Mouse (Mus musculus): ENCODE results near the gene Gckr. TPM values are rescaled to one million over a fixed set of nuclear protein-coding genes. Genes with fewer than 3 reads are reported as not detected.
"Not testable (repeated sequence)": the region's sequence is repeated elsewhere in the genome, so short reads cannot be mapped to it uniquely, and the experiment has no call there.

The Gckr gene
- polyA plus RNA-seq, 1 experiment from 2014 or later, result not detected

GRCm38 (mm10) chr5:31303093-31303492 is 5.8 kb downstream of the Gckr start:
- H3K4me3 ChIP-seq (ENCODE audit: low read depth, low read length), result no peak overlapping the region
- H3K9ac ChIP-seq (ENCODE audit: low read length), result no peak overlapping the region
- ATAC-seq, result no peak
- no peaks in the 10 kb centered on the region for H3K27me3 ChIP-seq (replicated peaks; ENCODE audit: control insufficient read depth, insufficient read depth, low read length)
- no peak for DNase-seq (ENCODE audit: low spot score)
- H3K9me3 ChIP-seq (replicated peaks; ENCODE audit: control insufficient read depth, low read length), result no peaks in the 10 kb centered on the region
- no peak overlapping the region for H3K27ac ChIP-seq (ENCODE audit: low read depth, low read length)
- no peaks in the 10 kb centered on the region for H3K36me3 ChIP-seq (ENCODE audit: control insufficient read depth, insufficient read depth, low read length)
- H3K4me1 ChIP-seq (ENCODE audit: control insufficient read depth, insufficient read depth, low read length), result no peaks in the 10 kb centered on the region
- 89% methylated on average over 6 of the region's 6 CpGs for WGBS
- no peak overlapping the region for H3K4me2 ChIP-seq (ENCODE audit: low read length)

GRCm38 (mm10) chr5:31312806-31313205 is 15.6 kb downstream of the Gckr start:
- no peaks in the 10 kb centered on the region for H3K4me1 ChIP-seq (ENCODE audit: control insufficient read depth, insufficient read depth, low read length)
- H3K4me2 ChIP-seq (ENCODE audit: low read length), result no peak overlapping the region
- no peak overlapping the region for H3K27ac ChIP-seq (ENCODE audit: low read depth, low read length)
- H3K4me3 ChIP-seq (ENCODE audit: low read depth, low read length), result no peak overlapping the region
- H3K9ac ChIP-seq (ENCODE audit: low read length), result no peak overlapping the region
- no peaks in the 10 kb centered on the region for H3K36me3 ChIP-seq (ENCODE audit: control insufficient read depth, insufficient read depth, low read length)
- ATAC-seq (no peak), DNase-seq (ENCODE audit: low spot score) (no peak)
- H3K9me3 ChIP-seq (replicated peaks; ENCODE audit: control insufficient read depth, low read length), result no peaks in the 10 kb centered on the region
- H3K27me3 ChIP-seq (replicated peaks; ENCODE audit: control insufficient read depth, insufficient read depth, low read length), result no peaks in the 10 kb centered on the region
- 91% methylated on average over 8 of the region's 8 CpGs for WGBS

- no peak for ATAC-seq
Measured at GRCm38 (mm10) chr5:31322776-31323175, 25.5 kb downstream of the Gckr start.

GRCm38 (mm10) chr5:31324085-31324484 is 26.8 kb downstream of the Gckr start:
- Histone ChIP-seq H3K4me1 (ENCODE audit: control insufficient read depth, insufficient read depth, low read length) (no peaks in the 10 kb centered on the region), H3K27me3 (replicated peaks; ENCODE audit: control insufficient read depth, insufficient read depth, low read length) (no peaks in the 10 kb centered on the region), H3K9me3 (replicated peaks; ENCODE audit: control insufficient read depth, low read length) (no peaks in the 10 kb centered on the region), H3K4me2 (ENCODE audit: low read length) (no peak overlapping the region), H3K36me3 (ENCODE audit: control insufficient read depth, insufficient read depth, low read length) (no peaks in the 10 kb centered on the region), H3K4me3 (ENCODE audit: low read depth, low read length) (no peak overlapping the region), H3K27ac (ENCODE audit: low read depth, low read length) (no peak overlapping the region), H3K9ac (ENCODE audit: low read length) (no peak overlapping the region)
- WGBS, result 68% methylated on average over 3 of the region's 3 CpGs
- DNase-seq (ENCODE audit: low spot score), result no peak
- ATAC-seq, result no peak

More at GRCm38 (mm10) chr5:31322776-31323175, 25.5 kb downstream of the Gckr start:
- WGBS, result 91% methylated on average over 3 of the region's 3 CpGs
- H3K9ac ChIP-seq (ENCODE audit: low read length), result no peak overlapping the region
- DNase-seq (ENCODE audit: low spot score), result no peak
- no peaks in the 10 kb centered on the region for H3K36me3 ChIP-seq (ENCODE audit: control insufficient read depth, insufficient read depth, low read length)
- no peaks in the 10 kb centered on the region for H3K9me3 ChIP-seq (replicated peaks; ENCODE audit: control insufficient read depth, low read length)
- no peak overlapping the region for H3K4me2 ChIP-seq (ENCODE audit: low read length)
- no peaks in the 10 kb centered on the region for H3K4me1 ChIP-seq (ENCODE audit: control insufficient read depth, insufficient read depth, low read length)
- H3K27ac ChIP-seq (ENCODE audit: low read depth, low read length), result no peak overlapping the region
- no peaks in the 10 kb centered on the region for H3K27me3 ChIP-seq (replicated peaks; ENCODE audit: control insufficient read depth, insufficient read depth, low read length)
- no peak overlapping the region for H3K4me3 ChIP-seq (ENCODE audit: low read depth, low read length)

GRCm38 (mm10) chr5:31326850-31327249 is 29.6 kb downstream of the Gckr start:
- no peak overlapping the region for H3K4me3 ChIP-seq (ENCODE audit: low read depth, low read length)
- H3K27me3 ChIP-seq (replicated peaks; ENCODE audit: control insufficient read depth, insufficient read depth, low read length), result no peaks in the 10 kb centered on the region
- WGBS, result 10% methylated on average over 5 of the region's 5 CpGs
- ATAC-seq, result no peak
- H3K9me3 ChIP-seq (replicated peaks; ENCODE audit: control insufficient read depth, low read length), result no peaks in the 10 kb centered on the region
- H3K4me2 ChIP-seq (ENCODE audit: low read length), result no peak overlapping the region
- no peak overlapping the region for H3K9ac ChIP-seq (ENCODE audit: low read length)
- H3K27ac ChIP-seq (ENCODE audit: low read depth, low read length), result no peak overlapping the region
- no peaks in the 10 kb centered on the region for H3K36me3 ChIP-seq (ENCODE audit: control insufficient read depth, insufficient read depth, low read length)
- no peak for DNase-seq (ENCODE audit: low spot score)
- no peaks in the 10 kb centered on the region for H3K4me1 ChIP-seq (ENCODE audit: control insufficient read depth, insufficient read depth, low read length)

GRCm38 (mm10) chr5:31328255-31328654 is 31.0 kb downstream of the Gckr start:
- Histone ChIP-seq H3K9me3 (replicated peaks; ENCODE audit: control insufficient read depth, low read length) (0 out of 2 replicates have a peak, but pooled peaks cover 2% of the 10 kb centered on the region), H3K4me3 (ENCODE audit: low read depth, low read length) (no peak overlapping the region), H3K27me3 (replicated peaks; ENCODE audit: control insufficient read depth, insufficient read depth, low read length) (no peaks in the 10 kb centered on the region), H3K36me3 (ENCODE audit: control insufficient read depth, insufficient read depth, low read length) (no peaks in the 10 kb centered on the region), H3K4me1 (ENCODE audit: control insufficient read depth, insufficient read depth, low read length) (no peaks in the 10 kb centered on the region), H3K9ac (ENCODE audit: low read length) (no peak overlapping the region), H3K27ac (ENCODE audit: low read depth, low read length) (no peak overlapping the region), H3K4me2 (ENCODE audit: low read length) (no peak overlapping the region)
- no peak for ATAC-seq
- peak; percentile 73 for DNase-seq (ENCODE audit: low spot score)
- 35% methylated on average over 7 of the region's 7 CpGs for WGBS

GRCm38 (mm10) chr5:31357586-31357985 is 60.3 kb downstream of the Gckr start:
- H3K9me3 ChIP-seq (replicated peaks; ENCODE audit: control insufficient read depth, low read length); DNase-seq (ENCODE audit: low spot score); H3K9ac ChIP-seq (ENCODE audit: low read length); H3K4me1 ChIP-seq (ENCODE audit: control insufficient read depth, insufficient read depth, low read length); H3K36me3 ChIP-seq (ENCODE audit: control insufficient read depth, insufficient read depth, low read length); H3K27me3 ChIP-seq (replicated peaks; ENCODE audit: control insufficient read depth, insufficient read depth, low read length); H3K4me2 ChIP-seq (ENCODE audit: low read length); H3K27ac ChIP-seq (ENCODE audit: low read depth, low read length); ATAC-seq; H3K4me3 ChIP-seq (ENCODE audit: low read depth, low read length): not testable (repeated sequence)
- WGBS, result 78% methylated on average over 16 of the region's 16 CpGs

- no peaks in the 10 kb centered on the region for H3K4me1 ChIP-seq (ENCODE audit: control insufficient read depth, insufficient read depth, low read length)
- H3K27me3 ChIP-seq (replicated peaks; ENCODE audit: control insufficient read depth, insufficient read depth, low read length), result no peaks in the 10 kb centered on the region
- no peak overlapping the region for H3K4me2 ChIP-seq (ENCODE audit: low read length)
- WGBS, result 70% methylated on average over 6 of the region's 6 CpGs
- no peak overlapping the region for H3K4me3 ChIP-seq (ENCODE audit: low read depth, low read length)
- no peak overlapping the region for H3K27ac ChIP-seq (ENCODE audit: low read depth, low read length)
- ATAC-seq, result no peak
- DNase-seq (ENCODE audit: low spot score), result no peak
- no peak overlapping the region for H3K9ac ChIP-seq (ENCODE audit: low read length)
- no peaks in the 10 kb centered on the region for H3K36me3 ChIP-seq (ENCODE audit: control insufficient read depth, insufficient read depth, low read length)
- no peaks in the 10 kb centered on the region for H3K9me3 ChIP-seq (replicated peaks; ENCODE audit: control insufficient read depth, low read length)
Measured at GRCm38 (mm10) chr5:31360955-31361354, 63.7 kb downstream of the Gckr start.

Measured in forebrain, embryonic 14.5 days (tissue).